Mouse (Mus musculus) induced T-regulatory cell, adult 2 months (primary cell): ENCODE results near the gene Sowahb.

Experiments used
- DNase-seq: peaks from one replicate; pipeline ENCODE4 v3.0.0-alpha.2; 2012; ENCODE audit warnings: low read depth

Sowahb gene

GRCm38 (mm10) chr5:93002615-93003014 is 42.2 kb downstream of the Sowahb start:
- DNase-seq, result no peak

- DNase-seq, result no peak
Observed at GRCm38 (mm10) chr5:93000774-93001757, 43.8 kb downstream of the Sowahb start.

GRCm38 (mm10) chr5:93000060-93000459 is 44.8 kb downstream of the Sowahb start:
- DNase-seq, result no peak

GRCm38 (mm10) chr5:92998494-92999016 is 46.3 kb downstream of the Sowahb start:
- no peak for DNase-seq

GRCm38 (mm10) chr5:92997428-92998120 is 47.2 kb downstream of the Sowahb start:
- DNase-seq, result no peak

GRCm38 (mm10) chr5:92994861-92995260 is 50.0 kb downstream of the Sowahb start:
- no peak for DNase-seq

GRCm38 (mm10) chr5:92994309-92994708 is 50.5 kb downstream of the Sowahb start:
- DNase-seq, result no peak

GRCm38 (mm10) chr5:92992106-92992505 is 52.7 kb downstream of the Sowahb start:
- no peak for DNase-seq
